Mouse (Mus musculus) spleen, adult 12 weeks (tissue): ENCODE data around the gene Slc35f4.

Experiments
- DNase-seq: peaks from one replicate; pipeline ENCODE4 v3.0.0; 2022; ENCODE audit warnings: low spot score

Slc35f4 gene

DNA sequence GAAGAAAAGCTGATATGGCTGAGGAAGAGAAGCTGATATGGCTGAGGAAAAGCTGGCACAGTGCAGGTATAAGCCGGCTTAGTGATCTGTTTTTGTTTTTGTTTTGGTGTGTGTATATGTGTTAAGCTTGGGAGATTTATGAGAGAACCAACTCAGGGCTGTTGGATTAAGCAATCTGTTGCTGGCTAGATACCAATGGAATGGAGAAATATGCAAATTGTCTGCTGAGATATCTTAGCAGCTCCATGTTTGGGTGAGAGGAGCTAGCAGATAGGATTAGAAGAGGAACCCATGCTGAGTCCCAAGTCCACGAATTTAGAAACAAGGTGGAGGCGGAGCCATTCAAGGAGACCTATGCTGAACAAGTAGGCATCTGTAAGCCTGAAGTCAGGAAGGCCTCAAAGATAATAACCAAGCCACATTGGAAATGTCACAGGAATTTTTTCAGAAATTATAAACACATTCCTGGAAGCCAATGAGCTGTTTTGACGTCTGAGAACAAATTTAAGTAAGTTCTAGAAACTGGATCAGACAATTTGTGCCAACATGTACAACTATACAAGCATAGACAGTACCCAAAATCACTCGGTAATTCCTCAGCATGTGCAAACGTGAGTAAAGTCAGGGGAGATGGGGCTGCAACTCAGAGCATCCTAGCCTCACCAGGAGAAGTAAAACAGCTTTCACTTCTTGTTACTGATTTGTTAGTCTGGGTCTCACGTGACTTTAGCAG lies 177.5 kb downstream of the Slc35f4 start:
- no peak for DNase-seq

DNA sequence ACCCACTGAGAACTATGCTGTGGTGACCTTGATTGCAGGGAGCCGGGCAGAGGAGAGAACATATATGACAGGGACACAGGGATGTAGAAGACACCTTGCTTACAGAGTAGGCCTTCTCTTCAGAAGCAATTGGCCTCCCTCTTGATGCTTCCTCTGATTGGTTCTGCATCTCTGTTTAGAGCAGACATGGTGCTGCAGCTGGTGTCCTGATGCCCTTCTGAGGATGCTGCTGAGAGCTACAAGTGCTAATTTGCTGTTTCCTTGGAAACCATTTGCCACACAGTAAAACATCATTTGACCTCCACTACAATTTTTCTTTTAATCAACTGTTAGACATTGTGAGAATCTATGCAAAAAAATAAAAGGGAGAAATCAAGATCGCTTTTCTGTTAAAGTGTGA lies 180.0 kb downstream of the Slc35f4 start:
- no peak for DNase-seq

DNA sequence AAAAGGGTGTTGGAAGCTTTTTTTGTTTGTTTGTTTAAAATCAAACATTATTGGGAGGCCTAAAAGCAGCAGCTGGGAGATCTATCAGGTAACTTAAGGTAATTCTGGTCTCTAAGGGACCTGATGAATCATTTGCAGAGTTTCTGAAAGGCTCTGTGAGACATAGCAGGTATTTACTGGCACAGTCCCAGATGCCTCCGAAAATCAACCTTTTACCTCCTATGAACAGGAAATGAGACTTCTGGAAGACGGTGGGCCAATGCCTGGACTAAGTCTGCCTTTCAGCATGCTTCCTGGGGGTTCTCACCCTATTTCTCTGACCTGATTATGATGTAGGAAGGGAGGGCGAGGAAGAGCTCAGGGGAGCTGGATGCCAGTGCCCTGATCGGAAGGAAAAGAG lies 188.8 kb downstream of the Slc35f4 start:
- no peak for DNase-seq

DNA sequence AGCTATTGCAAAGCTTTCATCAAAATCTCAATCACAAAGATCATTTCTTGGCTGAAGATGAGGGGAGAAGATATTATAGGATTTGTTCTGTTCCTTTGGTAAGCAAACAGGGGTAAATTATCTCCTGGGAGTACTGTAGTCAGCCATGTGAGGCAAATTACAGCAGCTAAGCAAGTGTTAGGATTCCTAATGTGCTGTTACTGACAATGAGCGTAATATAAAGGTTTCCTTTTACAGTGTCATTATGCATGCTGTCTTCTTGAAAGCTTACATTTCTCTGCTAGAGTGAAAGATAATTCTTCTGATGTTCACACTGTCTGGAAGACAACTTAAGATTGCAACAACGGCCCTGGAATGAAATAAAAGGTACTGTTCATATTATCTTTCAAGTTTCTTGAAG lies 192.0 kb downstream of the Slc35f4 start:
- DNase-seq: no peak

DNA sequence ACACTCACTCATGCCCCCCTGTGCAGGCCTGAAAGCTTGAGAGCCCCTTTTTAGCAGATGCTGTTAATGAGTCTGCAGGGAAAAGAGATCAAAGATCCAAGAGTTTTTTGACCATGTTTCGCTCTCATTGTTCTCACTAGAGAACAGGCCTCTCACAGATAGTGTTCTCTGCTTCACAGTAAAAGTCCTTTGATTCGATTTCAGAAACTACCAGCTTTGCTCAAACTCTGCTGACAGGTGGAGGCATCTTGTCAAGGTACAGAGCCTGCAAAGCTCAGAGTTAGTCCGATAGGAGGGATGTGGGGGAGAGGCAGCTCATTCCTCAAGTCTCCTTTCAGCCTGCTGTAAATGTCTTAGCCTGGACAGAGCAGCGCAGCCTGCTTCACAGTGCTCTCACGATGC lies 209.4 kb downstream of the Slc35f4 start:
- DNase-seq: no peak

DNA sequence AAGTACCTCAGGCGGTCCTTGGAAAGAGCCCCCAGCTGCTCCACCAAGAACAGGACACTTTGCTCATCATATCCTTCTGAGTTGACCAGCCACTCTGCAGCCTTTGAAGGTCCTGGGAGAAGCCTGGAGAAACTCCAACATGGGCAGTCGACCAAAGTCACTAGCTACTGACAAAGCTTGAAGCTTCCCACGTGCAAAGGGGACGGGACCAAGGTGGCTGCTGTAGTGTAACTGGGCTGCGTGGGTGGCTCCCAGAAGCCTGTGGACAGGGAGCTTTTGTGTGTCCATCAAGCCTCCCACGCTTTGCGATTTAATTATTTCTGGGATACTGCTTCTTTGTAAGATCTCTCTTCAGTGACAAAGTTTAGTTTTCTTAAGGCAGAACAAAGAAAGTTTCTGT lies 211.9 kb downstream of the Slc35f4 start:
- no peak for DNase-seq

GRCm38 (mm10) chr14:49313376-49313775 lies 212.5 kb downstream of the Slc35f4 start:
- no peak for DNase-seq

GRCm38 (mm10) chr14:49311548-49311947 lies 214.3 kb downstream of the Slc35f4 start:
- DNase-seq: no peak

DNA sequence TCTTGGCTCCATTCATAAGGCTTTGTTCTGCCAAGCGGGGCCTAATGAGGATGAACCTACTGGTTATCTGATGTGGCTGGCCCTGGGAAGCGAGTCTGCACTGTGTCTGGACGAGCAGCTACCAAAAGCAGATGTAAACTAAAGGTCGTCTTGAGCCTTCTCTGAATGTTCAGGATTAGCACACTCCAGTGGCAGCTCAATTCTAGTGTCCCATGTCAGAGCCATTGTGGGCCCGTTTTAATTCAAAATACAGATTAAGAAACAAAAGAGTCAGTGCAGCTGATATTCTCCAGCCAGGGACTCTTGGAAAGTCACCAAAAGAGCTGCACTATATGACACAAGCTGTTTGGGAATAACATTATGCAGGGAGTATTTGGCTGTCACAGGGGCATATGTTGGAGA lies 214.8 kb downstream of the Slc35f4 start:
- DNase-seq: no peak

GRCm38 (mm10) chr14:49309670-49310069 lies 216.2 kb downstream of the Slc35f4 start:
- no peak for DNase-seq

DNA sequence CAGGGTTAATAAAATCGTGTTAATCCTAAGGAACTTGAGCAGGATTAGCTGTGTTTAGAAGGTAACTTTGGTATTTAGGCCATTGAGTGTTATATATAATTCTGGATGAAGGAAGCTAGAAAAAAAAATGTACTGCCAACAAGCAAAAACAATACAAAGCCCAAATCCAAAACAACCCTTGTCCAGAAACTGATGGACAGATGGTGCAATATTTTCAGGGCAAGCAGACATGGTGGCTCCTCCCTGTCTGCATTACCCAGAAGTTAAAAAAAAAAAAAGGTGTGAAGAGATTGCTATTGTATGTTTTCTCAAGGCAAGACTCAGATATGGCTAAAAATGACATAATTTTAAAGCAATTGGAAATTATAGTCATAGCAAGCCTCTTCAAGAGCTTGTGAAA lies 217.3 kb downstream of the Slc35f4 start:
- no peak for DNase-seq

DNA sequence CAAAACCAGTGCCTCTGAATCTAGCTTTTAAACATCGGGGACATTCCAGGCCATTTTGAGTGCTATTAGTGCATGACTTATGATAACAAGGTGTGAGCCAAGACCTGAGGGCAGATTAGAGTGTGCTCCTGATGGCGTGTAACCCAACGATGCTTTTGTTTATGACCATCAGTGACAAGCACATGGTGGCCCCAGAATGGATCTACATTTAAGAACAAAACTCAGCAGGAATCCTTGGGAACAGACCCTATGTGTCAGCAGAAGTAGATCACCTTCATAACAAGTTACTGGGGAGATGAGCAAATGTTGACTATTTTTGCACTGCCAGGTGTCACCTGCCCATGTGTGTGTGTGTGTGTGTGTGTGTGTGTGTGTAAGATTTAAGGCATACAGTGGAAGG lies 218.0 kb downstream of the Slc35f4 start:
- no peak for DNase-seq

- DNase-seq: no peak
Measured at GRCm38 (mm10) chr14:49305534-49306409, 220.1 kb downstream of the Slc35f4 start.

GRCm38 (mm10) chr14:49302271-49302857 lies 223.5 kb downstream of the Slc35f4 start:
- DNase-seq: no peak

GRCm38 (mm10) chr14:49300981-49301619 lies 224.7 kb downstream of the Slc35f4 start:
- DNase-seq: no peak

- DNase-seq: no peak
Measured at GRCm38 (mm10) chr14:49300326-49300725, 225.5 kb downstream of the Slc35f4 start.

DNA sequence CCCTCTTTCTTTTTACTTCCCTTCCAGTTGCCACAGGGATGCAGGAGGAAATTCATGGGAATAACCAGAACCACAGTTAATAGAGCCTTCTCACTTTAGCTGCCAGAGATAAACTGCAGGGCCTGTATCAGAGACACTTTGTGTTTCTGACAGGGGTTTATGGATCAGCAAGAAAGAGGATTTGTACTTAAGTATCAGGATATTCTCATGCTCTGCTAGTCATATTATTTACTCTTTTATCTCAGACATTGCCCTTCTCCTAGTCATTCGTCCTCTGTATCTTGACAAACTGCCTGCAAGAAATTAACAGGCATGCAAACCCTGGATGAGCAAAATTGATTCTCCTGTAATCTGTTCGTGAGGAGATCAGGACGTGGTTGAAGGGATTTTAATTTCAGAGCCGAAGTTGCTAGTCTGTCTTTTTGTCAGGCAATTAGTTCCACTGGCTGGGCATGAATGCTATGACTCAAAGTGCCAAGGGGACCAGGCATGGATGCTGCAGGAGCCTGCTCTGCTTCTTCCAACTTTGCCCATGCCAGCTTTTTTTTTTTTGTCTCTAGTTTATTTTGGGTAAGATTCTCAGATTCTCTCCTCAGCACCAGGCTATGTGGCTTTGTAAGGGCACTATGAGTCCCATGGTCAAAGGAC lies 231.9 kb downstream of the Slc35f4 start:
- DNase-seq: no peak

GRCm38 (mm10) chr14:49290029-49290745 lies 235.7 kb downstream of the Slc35f4 start:
- no peak for DNase-seq

DNA sequence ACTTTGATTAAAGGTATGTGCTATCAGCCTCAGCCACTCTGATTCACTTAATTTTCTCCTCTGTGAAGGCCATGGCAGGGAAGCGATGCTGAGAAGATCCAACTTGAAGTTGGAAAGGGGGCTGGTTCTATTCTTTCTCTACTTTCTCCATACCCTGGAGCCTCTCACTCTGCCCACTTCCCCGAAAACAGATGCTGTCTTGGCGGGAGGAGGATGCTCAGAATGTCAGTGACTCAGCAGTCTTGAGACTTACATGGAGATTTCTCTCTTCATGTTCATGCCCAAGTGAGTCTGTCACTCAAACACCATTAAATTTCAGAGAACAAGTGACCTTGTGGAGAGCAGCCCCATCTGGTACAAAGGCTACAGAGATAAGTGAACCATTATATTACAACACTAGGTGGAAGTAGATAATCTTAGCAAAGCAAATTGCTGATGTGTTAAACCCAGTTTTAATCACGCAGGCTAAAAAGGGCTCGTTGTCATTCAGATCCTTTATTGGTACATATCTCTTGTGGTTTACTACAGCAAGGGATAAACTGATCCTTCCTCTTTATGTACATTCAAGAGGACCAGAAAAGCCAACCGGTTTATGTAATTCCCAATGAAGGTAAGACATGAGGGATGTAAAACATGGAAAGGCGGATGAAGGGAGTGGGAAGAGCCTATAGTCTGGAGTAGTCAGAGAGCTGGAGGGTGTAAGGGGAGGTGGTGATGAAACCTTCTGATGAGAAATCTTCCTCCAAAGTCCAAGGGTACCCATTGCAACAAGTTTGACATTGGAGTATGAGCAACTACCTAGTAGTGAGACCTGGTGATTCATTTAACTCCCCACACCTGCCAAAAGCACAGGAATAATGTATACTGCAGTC lies 241.8 kb downstream of the Slc35f4 start:
- no peak for DNase-seq

DNA sequence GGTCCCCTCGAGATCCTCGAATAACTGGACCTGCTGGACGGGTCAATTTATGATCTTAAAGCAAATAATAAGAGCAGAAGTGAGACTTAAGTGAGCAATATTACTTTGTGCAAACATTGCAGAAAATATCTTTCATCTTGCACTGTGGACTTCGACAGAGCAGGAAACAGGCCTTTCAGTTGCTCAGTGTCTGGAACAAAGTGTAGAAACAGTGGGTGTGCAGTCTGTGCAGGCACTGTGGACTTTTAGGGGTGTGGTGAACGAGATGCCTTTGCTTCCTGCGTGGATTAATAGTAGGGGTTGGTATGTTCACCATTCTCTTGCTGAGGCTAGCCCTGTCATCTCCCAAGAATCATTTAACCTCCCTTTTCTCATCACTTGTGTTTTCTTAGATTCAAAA lies 247.0 kb downstream of the Slc35f4 start:
- DNase-seq: no peak
